Mouse (Mus musculus) urinary bladder, postnatal 25 days (tissue): ENCODE data around the gene Zfp213.
A peak's percentile ranks its signal among the peaks of the same experiment; 100 is the strongest.
"Not testable (repeated sequence)": the region's sequence is repeated elsewhere in the genome, so short reads cannot be mapped to it uniquely, and the experiment has no call there.

ENCODE experiments used
- DNase-seq: peaks from one replicate; pipeline ENCODE4 v3.0.0; 2022; ENCODE audit warnings: low spot score

Zfp213 gene

DNA sequence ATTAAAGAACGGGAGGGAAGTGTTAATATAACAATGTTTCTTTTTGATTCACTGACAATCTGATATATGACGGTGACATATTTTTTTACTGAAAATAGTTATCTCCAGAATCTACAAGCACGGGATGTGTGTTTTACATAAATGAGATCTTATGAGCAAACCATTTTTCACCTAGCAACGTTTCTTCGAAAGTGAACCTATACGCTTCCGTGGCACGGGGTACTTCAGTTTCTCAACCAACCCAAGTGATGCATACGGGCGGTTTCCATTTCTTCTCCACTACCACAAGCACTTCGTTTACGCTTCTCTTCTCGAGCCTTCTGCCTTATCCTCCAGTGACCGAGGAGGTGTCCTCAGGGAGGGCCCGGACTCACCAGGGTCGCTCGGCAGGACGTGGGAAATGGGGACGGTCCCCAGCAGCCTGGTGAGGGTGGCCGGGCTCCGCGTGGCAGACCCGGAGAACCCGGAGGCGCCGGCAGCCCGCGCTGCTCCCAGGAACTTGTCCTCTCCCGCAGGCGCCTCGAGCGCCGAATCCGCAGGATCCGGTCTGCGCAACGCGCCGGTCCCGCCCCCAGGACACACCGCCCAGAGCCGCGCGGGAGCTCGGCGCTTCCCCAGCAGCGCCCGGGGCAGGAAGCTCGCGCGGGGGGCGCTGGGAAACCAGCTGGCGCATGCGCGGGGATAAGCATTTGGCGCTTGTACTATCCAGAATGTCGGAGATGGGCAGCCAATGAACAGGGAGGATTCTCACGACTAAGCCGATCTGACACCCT is at the start of gene Zfp213:
Gene Zfp213, minus strand, starts transcription at position 644 of the 773 bp plus-strand sequence.
- DNase-seq, result peak; percentile 95

- DNase-seq, result peak; percentile 59
Observed at GRCm38 (mm10) chr17:23610361-23610800, 46.3 kb upstream of the Zfp213 start.

DNA sequence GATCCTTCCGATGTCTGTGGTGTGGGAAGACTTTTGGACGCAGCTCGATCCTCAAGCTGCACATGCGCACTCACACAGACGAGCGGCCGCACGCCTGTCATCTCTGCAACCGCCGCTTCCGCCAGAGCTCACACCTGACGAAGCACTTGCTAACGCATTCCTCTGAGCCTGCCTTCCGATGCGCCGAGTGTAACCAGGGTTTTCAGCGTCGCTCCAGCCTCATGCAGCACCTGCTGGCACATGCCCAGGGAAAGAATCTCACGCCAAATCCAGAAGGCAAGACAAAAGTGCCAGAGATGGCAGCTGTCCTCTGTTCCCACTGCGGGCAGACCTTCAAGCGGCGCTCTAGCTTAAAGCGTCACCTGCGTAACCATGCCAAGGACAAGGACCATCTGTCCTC is 45.6 kb upstream of the Zfp213 start:
- no peak for DNase-seq

GRCm38 (mm10) chr17:23605220-23605619 is 41.2 kb upstream of the Zfp213 start:
- no peak for DNase-seq

- DNase-seq, result no peak
Observed at GRCm38 (mm10) chr17:23604394-23604793, 40.4 kb upstream of the Zfp213 start.

DNA sequence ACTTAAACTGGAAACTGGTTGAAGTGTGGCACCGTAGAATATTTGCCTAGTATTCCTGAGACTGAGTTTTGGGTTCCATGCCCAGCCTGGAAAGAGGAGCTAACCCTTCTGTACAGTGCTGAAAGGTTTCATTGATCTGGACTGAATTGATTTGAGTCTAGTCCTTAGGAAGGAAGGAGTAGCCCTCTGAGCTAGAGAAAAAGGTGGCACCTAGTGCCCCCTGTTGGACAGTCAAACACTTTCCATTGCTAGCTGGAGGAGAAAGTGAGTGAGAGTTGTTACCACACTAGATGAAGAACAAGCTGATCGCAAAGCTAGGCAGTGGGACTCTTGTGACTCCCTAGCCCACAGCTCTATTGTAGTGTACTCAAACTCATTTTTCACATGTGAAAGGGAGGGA is 39.5 kb upstream of the Zfp213 start:
- DNase-seq, result no peak

DNA sequence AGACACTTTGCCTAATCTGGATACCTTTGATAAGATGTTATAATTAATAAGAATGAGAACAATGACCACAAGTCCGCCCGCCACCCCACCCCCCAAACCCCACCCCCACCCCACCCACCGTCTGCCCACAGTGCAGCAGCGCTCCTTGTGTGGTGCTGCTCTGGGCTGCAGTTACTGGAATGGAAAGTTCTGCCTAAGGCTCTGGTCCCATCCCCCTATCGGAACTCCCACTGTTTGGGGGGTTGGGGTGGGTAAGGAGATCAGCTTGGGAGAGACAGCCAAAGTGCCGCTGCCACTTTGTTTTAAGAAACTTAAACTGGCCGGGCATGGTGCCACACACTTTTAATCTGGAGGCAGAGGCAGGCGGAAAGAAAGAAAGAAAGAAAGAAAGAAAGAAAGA is 39.0 kb upstream of the Zfp213 start:
- DNase-seq, result no peak

- DNase-seq, result no peak
Observed at GRCm38 (mm10) chr17:23601836-23602585, 38.0 kb upstream of the Zfp213 start.

DNA sequence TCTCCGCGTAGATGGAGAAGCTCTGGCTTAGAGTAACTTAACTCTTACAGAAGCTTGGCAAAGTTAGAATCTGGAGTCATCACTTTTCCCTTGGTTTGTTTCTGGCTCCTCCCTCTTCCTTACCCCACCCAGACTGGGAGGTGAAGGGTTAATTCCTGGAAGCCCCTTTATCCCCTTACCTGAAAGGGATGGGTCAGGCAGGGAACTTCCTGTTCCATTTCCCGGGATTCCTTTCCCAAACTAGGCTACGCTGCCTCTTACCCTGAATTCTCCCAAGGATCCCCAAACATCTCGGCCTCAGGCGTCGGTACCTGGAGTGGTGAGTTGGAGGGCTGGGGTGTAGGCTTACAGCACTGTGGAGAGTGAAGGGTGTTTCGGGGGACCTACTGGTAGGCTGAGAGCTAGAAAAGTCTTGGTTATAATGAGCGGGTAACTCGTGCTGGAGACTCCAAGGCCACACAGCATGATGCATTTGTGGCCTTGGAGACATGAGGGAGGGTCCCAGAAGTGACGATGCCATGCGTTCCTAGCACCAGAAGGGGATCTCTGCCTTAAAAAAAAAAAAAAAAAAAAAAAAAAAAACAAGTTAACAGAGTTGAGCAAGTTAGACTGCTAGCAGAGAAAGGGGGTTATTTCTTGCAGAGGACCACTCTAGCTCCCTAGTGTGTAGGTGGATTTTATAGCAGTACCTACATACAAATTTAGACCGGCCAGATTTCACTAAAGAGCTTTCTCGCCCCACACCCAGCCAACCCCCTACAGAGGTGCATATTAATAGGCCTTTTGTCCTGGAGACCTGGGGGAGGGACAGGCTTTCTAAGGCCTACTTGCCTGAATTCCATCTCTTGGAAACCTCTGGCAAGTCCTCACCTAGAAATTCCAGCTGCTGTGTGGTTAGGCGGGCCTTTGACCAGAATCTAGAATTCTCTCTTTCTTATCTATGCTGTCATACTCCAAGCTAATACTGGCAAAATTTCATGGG is 36.9 kb upstream of the Zfp213 start, which contains the start of gene Zscan10:
Gene Zscan10, plus strand, starts transcription at position 216 of the 982 bp plus-strand sequence.
- no peak for DNase-seq

GRCm38 (mm10) chr17:23599605-23600063 is 35.6 kb upstream of the Zfp213 start:
- no peak for DNase-seq

DNA sequence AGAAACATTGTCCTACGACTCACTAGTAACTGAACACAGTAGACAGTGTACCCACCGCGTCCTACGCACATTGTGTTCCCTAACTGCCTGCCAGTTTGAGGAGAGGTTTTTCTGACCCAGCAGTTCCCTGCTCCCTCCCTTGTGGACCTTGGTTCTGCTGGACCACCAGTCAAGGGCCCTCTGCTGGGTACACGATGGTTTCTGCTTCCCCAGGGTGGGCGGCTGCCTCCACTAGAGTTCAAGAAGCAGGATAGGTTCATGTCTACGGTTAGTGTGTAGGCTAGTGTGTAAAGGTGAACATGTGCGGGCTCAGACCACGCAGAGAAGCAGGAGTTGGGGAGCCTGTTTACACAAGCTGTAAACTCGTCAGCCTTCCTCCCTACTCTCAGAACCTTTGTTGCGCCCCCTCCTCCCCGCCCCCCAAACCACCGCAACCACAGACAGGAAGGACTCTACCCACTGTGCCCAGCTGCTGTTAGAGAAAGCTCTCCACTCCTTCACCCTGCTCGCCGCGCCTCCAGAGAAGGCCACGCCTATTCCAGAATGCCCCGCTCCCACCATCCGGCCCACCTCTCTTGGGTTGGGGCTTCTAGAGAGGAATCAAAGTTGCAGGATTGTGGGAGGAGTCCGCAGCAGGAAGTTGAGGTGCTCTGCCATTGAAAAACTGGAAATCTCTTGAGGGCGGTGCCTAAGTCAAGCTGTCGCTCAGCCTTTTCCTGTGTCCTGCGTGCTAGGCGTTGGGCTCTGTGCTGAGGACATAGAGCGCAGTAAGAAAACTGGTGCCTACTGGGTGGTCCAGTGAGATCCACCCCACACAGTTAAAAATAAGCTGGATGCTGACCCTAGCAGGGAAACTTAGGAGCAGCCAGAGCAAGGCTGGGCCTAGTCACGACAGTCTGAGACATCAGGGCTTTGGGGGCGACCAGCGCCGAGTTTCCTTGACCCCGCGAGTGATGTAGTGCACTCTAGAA is 34.8 kb upstream of the Zfp213 start, which contains the start of gene Zfp13:
Gene Zfp13, minus strand, starts transcription at position 906 of the 971 bp plus-strand sequence.
- peak; percentile 64 for DNase-seq

DNA sequence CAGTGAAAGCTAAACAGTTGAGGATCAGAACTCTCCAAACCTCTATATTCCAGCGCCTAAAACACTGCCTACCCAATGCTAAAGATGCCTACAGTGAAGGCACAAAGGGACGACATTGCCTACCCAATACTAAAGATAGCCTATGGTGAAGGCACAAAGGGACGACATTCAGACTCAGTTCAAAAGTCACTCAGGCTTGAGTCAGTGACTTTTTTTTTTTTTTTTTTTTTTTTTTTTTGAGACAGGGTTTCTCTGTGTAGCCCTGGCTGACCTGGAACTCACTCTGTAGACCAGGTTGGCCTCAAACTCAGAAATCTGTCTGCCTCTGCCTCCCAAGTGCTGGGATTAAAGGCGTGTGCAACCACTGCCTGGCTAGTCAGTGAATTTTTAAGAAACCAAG is 31.1 kb upstream of the Zfp213 start:
- DNase-seq, result not testable (repeated sequence)

GRCm38 (mm10) chr17:23592926-23593300 is 28.9 kb upstream of the Zfp213 start:
- no peak for DNase-seq

DNA sequence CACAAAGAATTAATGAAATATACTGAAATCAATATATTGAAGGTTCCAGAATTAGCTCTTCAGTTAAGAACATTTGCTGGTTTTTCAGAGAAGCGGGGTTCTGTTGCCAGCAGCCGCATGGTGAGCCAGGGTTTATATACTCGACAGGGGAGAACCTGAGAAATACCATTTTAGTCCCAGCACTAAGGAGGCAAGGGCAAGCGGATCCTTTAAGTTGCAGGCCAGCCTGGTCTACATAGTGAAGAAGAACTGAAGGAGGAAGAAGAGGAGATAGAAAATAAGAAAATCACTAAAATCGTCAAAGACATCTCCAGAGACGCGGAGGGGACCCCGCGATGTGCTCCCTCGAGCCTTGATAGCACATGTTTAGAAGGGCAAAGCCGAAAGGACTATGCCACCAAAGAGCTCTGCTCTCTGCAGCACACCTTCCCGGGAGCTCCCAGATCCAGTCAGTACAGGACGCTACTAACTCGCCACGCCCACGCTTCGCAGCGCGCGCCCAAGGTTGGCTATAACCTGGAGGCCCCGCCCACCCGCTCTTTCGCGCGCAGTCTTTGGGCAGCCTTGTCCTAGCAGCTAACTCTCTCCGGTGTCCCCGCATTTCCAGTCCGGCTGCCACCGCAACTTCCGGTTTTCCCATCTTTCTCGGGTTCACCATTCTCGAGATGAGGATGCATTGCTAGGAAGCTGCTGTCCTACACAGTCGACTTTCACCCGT is 28.3 kb upstream of the Zfp213 start:
- peak; percentile 89 for DNase-seq

GRCm38 (mm10) chr17:23587253-23587652 is 23.2 kb upstream of the Zfp213 start:
- no peak for DNase-seq

GRCm38 (mm10) chr17:23585721-23586491 is 21.9 kb upstream of the Zfp213 start:
- peak; percentile 40 for DNase-seq

DNA sequence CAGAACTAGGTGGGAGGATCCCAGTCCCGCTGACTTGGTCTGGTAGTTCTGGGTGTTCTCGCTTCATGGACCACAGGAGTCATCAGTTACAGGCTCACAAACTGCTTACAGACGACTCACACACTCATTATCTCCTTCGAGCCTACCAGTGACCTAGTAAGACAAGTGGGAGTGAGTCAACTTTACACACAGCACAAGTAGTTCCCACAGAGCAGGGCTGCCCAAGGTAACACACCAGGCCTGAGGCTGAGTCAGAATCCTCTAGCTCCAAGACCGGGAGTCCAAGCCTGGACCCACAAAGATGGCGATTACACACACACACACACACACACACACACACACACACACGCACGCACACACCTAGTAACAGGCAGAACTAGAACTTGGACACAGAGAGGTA is 20.7 kb upstream of the Zfp213 start:
- no peak for DNase-seq

DNA sequence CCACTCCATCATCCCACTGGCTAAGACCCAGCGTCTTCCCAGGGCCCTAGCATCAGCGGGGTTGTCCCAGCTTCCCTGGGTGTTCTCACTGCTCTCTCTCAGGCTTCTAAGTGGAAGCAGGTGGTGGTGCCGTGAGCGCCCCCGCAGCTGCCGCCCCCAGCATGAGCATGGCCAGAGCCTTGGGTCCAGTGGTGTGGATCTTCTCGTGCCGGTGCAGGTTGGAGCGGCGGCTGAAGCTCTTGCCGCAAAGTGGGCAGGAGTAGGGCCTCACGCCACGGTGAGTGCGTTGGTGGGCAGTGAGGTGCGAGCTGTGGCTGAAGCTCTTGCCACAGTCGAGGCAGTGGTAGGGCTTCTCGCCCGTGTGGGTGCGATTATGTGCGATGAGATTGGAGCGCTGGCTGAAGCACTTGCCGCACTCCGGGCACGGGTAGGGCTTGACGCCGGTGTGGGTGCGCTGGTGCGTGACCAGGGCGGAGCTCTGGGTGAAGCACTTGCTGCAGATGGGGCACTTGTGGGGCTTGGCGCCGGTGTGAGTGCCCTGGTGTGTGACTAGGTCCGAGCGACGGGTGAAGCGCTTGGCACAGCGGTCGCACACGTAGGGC is 12.0 kb upstream of the Zfp213 start:
- no peak for DNase-seq

- DNase-seq, result no peak
Observed at GRCm38 (mm10) chr17:23574130-23574529, 10.1 kb upstream of the Zfp213 start.
